In the genomic region with DNA sequence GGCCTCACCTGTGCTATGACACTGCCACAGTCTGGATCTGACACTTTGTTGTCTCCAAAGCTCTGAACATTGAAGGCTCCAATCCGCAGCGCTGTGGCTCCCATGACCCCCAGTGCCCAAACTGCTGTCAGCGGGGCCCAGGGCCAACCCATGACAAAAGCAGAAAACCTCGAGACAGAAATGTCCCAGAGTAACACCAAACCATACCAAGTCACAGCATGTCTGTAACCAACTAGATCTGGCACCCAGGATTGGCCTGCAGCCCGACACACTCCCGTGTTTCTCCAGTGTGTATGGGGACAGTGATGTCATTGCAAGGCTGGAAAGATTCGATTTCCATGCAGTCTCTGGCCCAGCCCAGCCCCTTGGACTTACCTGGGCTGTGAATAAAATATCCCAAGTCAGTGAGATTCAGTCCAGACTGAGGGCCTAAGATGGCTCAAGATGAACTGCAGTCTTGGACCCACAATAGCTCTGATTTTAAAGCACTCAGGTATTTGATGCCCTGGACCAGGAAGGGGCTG, we compare ENCODE assay signal across 15 mouse cellular contexts. TPM values are rescaled to one million over a fixed set of nuclear protein-coding genes. Genes with fewer than 3 reads are reported as not detected.
DNase-seq lines count a peak whose midpoint lies in the region; ATAC-seq and TF ChIP-seq lines count a peak whose summit lies in the region.
"Had no signal": no experiment of that assay in that cellular context is flagged by ENCODE, and none has a peak within 500 bp of the region (broad histone marks: within the 10 kb centered on the region; RNA-seq: fewer than 3 reads in every experiment).

A gene (minus strand): TSS at position 474 of the 524 bp plus-strand sequence.

- peaks cover 60% of the 10 kb centered on the region for H3K36me3 ChIP-seq in kidney, postnatal 0 days (ENCODE audit: insufficient read depth, low read length)

- no peaks in the 10 kb centered on the region for H3K4me1 ChIP-seq in kidney, postnatal 0 days (replicated peaks; ENCODE audit: insufficient read depth, low read length)
- H3K4me1 ChIP-seq: forebrain, embryonic 10.5 days; liver, embryonic 15.5 days; midbrain, embryonic 10.5 days had no signal

- no peak within 1 kb of the TSS for H3K9ac ChIP-seq in kidney, postnatal 0 days (ENCODE audit: low read depth, low read length)
- H3K9ac ChIP-seq: hindbrain, embryonic 14.5 days; liver, embryonic 15.5 days had no signal

- WGBS in kidney, postnatal 0 days = 75% methylated on average over 7 of the region's 7 CpGs

- no peak within 1 kb of the TSS for H3K4me2 ChIP-seq in kidney, postnatal 0 days (ENCODE audit: low read length)
- H3K4me2 ChIP-seq: hindbrain, embryonic 14.5 days; liver, embryonic 15.5 days had no signal

- H3K27ac ChIP-seq in kidney, postnatal 0 days = peak within 1 kb of the TSS; percentile 39
- H3K27ac ChIP-seq: forebrain, embryonic 10.5 days; hindbrain, embryonic 14.5 days; liver, embryonic 15.5 days; midbrain, embryonic 10.5 days had no signal

- TF ChIP-seq CTCF in kidney, postnatal 0 days (IDR thresholded peaks at IDR 0.05; ENCODE audit: low read depth) = no peak

- no peak for ATAC-seq in kidney, postnatal 0 days (replicated peaks; ENCODE audit: low FRiP score, low read depth)

- no peaks in the 10 kb centered on the region for H3K9me3 ChIP-seq in kidney, postnatal 0 days (replicated peaks; ENCODE audit: low read length)
- H3K9me3 ChIP-seq: forebrain, embryonic 10.5 days; liver, embryonic 15.5 days; midbrain, embryonic 10.5 days had no signal

- H3K27me3 ChIP-seq in kidney, postnatal 0 days (ENCODE audit: insufficient read depth, low read length) = no peaks in the 10 kb centered on the region
- H3K27me3 ChIP-seq: liver, embryonic 15.5 days had no signal

- no peak within 1 kb of the TSS for H3K4me3 ChIP-seq in kidney, postnatal 0 days (replicated peaks; ENCODE audit: low read depth, low read length)
- H3K4me3 ChIP-seq: forebrain, embryonic 10.5 days; liver, embryonic 15.5 days had no signal

- peak; percentile 61 to 62 for DNase-seq in cerebellum, postnatal 25 days
- no peak for DNase-seq in cerebellum, adult 9-10 months
- no peak for DNase-seq in kidney, postnatal 0 days (ENCODE audit: low spot score)
- no peak for DNase-seq in kidney, postnatal 36 days
- DNase-seq in urinary bladder, adult 2 months (ENCODE audit: low spot score) = peak; percentile 44
- no peak for DNase-seq in urinary bladder, postnatal 10 days (ENCODE audit: low spot score)
- peak; percentile 51 to 68 for DNase-seq in urinary bladder, postnatal 36 days (ENCODE audit: low spot score in 2 of 2)
- no peak for DNase-seq in right cerebral cortex, postnatal 10 days (ENCODE audit: low spot score in 2 of 2)
- DNase-seq: B cell, adult 2 months; heart, postnatal 10 days; right cerebral cortex, postnatal 4 days had no signal

RNA-seq across cellular contexts. Expression of the gene that starts here (rescaled TPM):
- 3.8 and 4.1 TPM in 2 replicates for polyA plus RNA-seq in kidney, postnatal 0 days (2015; fragmentation: Nextera tagmentation; extraction: Ambion mirVana)
- 47.5 and 62.9 TPM in 2 replicates for polyA plus RNA-seq in urinary bladder, adult 2 months (2012; rRNA removed)

Comparison
In these comparisons a context has a peak if more than half of its experiments do, and no peak if none do; other contexts are left out.
1. DNase-seq: peak in cerebellum, postnatal 25 days (2 of 2), urinary bladder, adult 2 months (single experiment) and urinary bladder, postnatal 36 days (2 of 2); none in cerebellum, adult 9-10 months (single experiment), kidney, postnatal 0 days (single experiment), kidney, postnatal 36 days (0 of 2), urinary bladder, postnatal 10 days (single experiment) and right cerebral cortex, postnatal 10 days (0 of 2).